In the genomic region with DNA sequence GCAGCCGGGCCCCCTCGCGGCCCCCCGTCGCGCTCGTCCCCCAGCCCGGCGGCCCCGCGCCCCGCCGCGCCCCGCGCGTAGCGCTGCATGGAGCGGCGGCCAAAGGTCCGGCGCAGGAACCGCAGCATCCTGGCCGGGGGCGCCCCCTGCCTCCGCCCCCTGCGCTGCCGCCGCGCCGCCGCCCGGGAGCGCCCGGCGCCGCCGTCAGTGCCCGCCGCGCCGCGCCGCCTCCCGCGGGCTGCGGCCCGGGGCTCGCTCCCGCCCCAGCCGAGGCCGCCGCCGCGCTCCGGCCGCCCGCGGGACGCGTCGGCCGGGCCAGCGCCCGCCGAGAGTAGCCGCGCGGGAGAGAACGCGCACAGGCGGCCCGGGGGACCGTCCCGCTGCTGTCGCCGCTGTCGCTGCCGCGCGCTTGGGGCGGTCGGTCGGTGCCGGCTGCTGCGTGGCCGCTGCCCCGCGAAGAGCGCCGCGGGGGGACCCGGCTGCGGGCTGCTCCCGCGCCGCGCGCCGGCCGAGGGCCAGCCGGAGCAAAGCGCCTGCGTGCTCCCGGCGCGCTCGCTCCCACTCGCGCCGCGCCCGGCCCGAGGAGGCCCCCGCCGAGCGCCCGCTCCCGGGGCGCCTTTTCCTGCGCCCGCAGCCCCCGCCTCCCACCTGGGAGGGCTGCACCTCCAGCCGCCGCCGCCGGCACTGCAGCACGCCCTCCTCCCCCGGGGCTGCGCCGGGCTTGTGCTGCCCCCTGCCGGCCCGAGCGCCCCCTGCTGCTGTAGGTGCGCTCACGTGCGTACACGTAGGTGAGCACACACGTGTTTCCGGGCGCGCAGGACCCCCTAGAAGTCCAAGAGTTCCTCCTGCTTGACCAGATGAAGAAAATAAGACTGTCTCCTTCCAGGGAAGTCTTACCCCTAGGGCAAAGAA, we compare ENCODE assay signal across 8 mouse cellular contexts. TPM values are rescaled to one million over a fixed set of nuclear protein-coding genes. Genes with fewer than 3 reads are reported as not detected.
A peak's percentile ranks its signal among the peaks of the same experiment; 100 is the strongest.
DNase-seq lines count a peak whose midpoint lies in the region; ATAC-seq and TF ChIP-seq lines count a peak whose summit lies in the region.

Gene Epb41l4b, minus strand, starts transcription at position 412 of the 912 bp plus-strand sequence.

- H3K9ac ChIP-seq in hindbrain, postnatal 0 days (replicated peaks; ENCODE audit: low read length) = peak within 1 kb of the TSS; percentile 74

- peak; percentile 75 for TF ChIP-seq CTCF in hindbrain, postnatal 0 days (IDR thresholded peaks at IDR 0.05; ENCODE audit: low read depth)

- H3K9me3 ChIP-seq in hindbrain, postnatal 0 days (ENCODE audit: low read length) = no peaks in the 10 kb centered on the region
- no peaks in the 10 kb centered on the region for H3K9me3 ChIP-seq in megakaryocyte, embryonic 14.5 days

- H3K4me3 ChIP-seq in hindbrain, postnatal 0 days (ENCODE audit: low read length) = peak within 1 kb of the TSS; percentile 62
- peak within 1 kb of the TSS; percentile 92 for H3K4me3 ChIP-seq in megakaryocyte, embryonic 14.5 days (replicated peaks)

- peaks cover 9% of the 10 kb centered on the region; the same call in 1 of the 2 replicates for H3K4me1 ChIP-seq in hindbrain, postnatal 0 days (ENCODE audit: insufficient read depth, low read length)
- H3K4me1 ChIP-seq in megakaryocyte, embryonic 14.5 days = peaks cover 22% of the 10 kb centered on the region

- H3K27me3 ChIP-seq in hindbrain, postnatal 0 days (ENCODE audit: insufficient read depth, low read length) = no peaks in the 10 kb centered on the region
- H3K27me3 ChIP-seq in megakaryocyte, embryonic 14.5 days (replicated peaks) = peaks cover 90% of the 10 kb centered on the region

- H3K27ac ChIP-seq in hindbrain, postnatal 0 days = peak within 1 kb of the TSS; percentile 83

- DNase-seq in ZHBTc4 (ENCODE audit: low read depth, low spot score) = peak; percentile 95
- peak; percentile 66 to 81 for DNase-seq in cerebellum, postnatal 4 days (ENCODE audit: low spot score in 2 of 2)
- DNase-seq in gastrocnemius, postnatal 10 days = peak; percentile 85
- peak; percentile 92 for DNase-seq in hindbrain, postnatal 0 days (ENCODE audit: low spot score)
- DNase-seq in left cerebral cortex, adult 8-10 months (ENCODE audit: low spot score in 2 of 2) = peak; percentile 70 to 76
- peak; percentile 83 to 84 for DNase-seq in right cerebral cortex, postnatal 10 days (ENCODE audit: low spot score in 2 of 2)
- peak; percentile 30 for DNase-seq in urinary bladder, postnatal 10 days (ENCODE audit: low spot score)

- H3K4me2 ChIP-seq in hindbrain, postnatal 0 days (ENCODE audit: low read depth, low read length) = peak within 1 kb of the TSS; percentile 72

- H3K36me3 ChIP-seq in hindbrain, postnatal 0 days (ENCODE audit: insufficient read depth, low read length) = no peaks in the 10 kb centered on the region
- H3K36me3 ChIP-seq in megakaryocyte, embryonic 14.5 days (replicated peaks; ENCODE audit: low read length) = no peaks in the 10 kb centered on the region

- peak; percentile 80 for ATAC-seq in hindbrain, postnatal 0 days

- WGBS in hindbrain, postnatal 0 days = under 1% methylated on average over 59 of the region's 142 CpGs

RNA-seq across cellular contexts. Expression of gene Epb41l4b, which starts in this region (rescaled TPM):
- total RNA-seq in gastrocnemius, postnatal 10 days (2021) = 1 to 10 TPM; 8.1 to 8.7 TPM
- 13.9 and 14.7 TPM in 2 replicates for total RNA-seq in hindbrain, postnatal 0 days (2014; rRNA removed)
- 4.2 and 4.4 TPM in 2 replicates for polyA plus RNA-seq in hindbrain, postnatal 0 days (2015; fragmentation: Nextera tagmentation; extraction: Ambion mirVana)
- 10 to 100 TPM; 30.5 to 45.1 (median 34.8) TPM for total RNA-seq in left cerebral cortex, adult 8-10 months (2022)
- 0.46 TPM in 1 of 2 replicates, not detected in the other for polyA plus RNA-seq in megakaryocyte, embryonic 14.5 days (2012; ENCODE audit: insufficient read depth, low replicate concordance)

Comparison
In these comparisons a context has a peak if more than half of its experiments do, and no peak if none do; other contexts are left out.
1. Peak in every context shown above with its lines: DNase-seq, ATAC-seq, H3K4me3 ChIP-seq and H3K27ac ChIP-seq.
2. DNase-seq: peak in every context shown above with its lines; median percentile 95 in ZHBTc4; 92 in hindbrain, postnatal 0 days; 85 in gastrocnemius, postnatal 10 days; 84 in right cerebral cortex, postnatal 10 days; 74 in cerebellum, postnatal 4 days; 73 in left cerebral cortex, adult 8-10 months; 30 in urinary bladder, postnatal 10 days.